Mouse (Mus musculus) hindbrain, embryonic 16.5 days (tissue): ENCODE results near the gene Rgs6. TPM values are rescaled to one million over a fixed set of nuclear protein-coding genes. Genes with fewer than 3 reads are reported as not detected.

Experiments
- ATAC-seq: fragments of 200-750 bp; cut with Nextera tagmentation; 2 replicates; pipeline ENCODE4 v1.8.0; 2017; ENCODE audit warnings: moderate TSS enrichment, moderate library complexity
- H3K27ac ChIP-seq: fragments of 300-500 bp; sonication (generic); 2 replicates; pipeline ENCODE4 v1.5.1; 2014; ENCODE audit warnings: low read depth, mild to moderate bottlenecking, control low read depth, low read length, moderate library complexity
- H3K27me3 ChIP-seq: fragments of 300-500 bp; sonication (generic); replicated peaks from 2 replicates; pipeline ENCODE4 v1.6.1; 2014; ENCODE audit warnings: low read length; ENCODE audit not compliant: control insufficient read depth, insufficient read depth
- H3K36me3 ChIP-seq: fragments of 300-500 bp; sonication (generic); 2 replicates; pipeline ENCODE4 v1.6.1; 2014; ENCODE audit warnings: mild to moderate bottlenecking, low read length, moderate library complexity, mixed read lengths; ENCODE audit not compliant: control insufficient read depth, insufficient read depth
- H3K4me1 ChIP-seq: fragments of 300-500 bp; sonication (generic); 2 replicates; pipeline ENCODE4 v1.6.1; 2014; ENCODE audit warnings: low read depth, low read length; ENCODE audit not compliant: control insufficient read depth, insufficient read depth
- H3K4me2 ChIP-seq: fragments of 300-500 bp; sonication (generic); 2 replicates; pipeline ENCODE4 v1.6.1; 2014; ENCODE audit warnings: mild to moderate bottlenecking, low read length, control low read depth, moderate library complexity
- H3K4me3 ChIP-seq: fragments of 300-500 bp; sonication (generic); 2 replicates; pipeline ENCODE4 v1.5.1; 2014; ENCODE audit warnings: mild to moderate bottlenecking, low read length, control low read depth, moderate library complexity
- H3K9ac ChIP-seq: fragments of 300-500 bp; sonication (generic); 2 replicates; pipeline ENCODE4 v1.6.1; 2014; ENCODE audit warnings: low read depth, mild to moderate bottlenecking, control low read depth, low read length, moderate library complexity
- H3K9me3 ChIP-seq: fragments of 300-500 bp; sonication (generic); 2 replicates; pipeline ENCODE4 v1.6.1; 2014; ENCODE audit warnings: mild to moderate bottlenecking, low read length, moderate library complexity; ENCODE audit not compliant: control insufficient read depth
- WGBS: fragments of 180-500 bp; shearing (Covaris S2); extraction: QIAGEN DNeasy Blood & Tissue Kit; methylation state at CpG from one replicate; pipeline ENCODE4 v1.1.7; 2014; 5-methylcytosine and 5-hydroxymethylcytosine counted together
- polyA plus RNA-seq: library from polyadenylated mRNA; unstranded; fragments of >200 nt; fragmentation: Nextera tagmentation; extraction: Ambion mirVana; gene quantifications from 2 replicates; pipeline ENCODE4 v1.2.1, GENCODE M21; 2015

Rgs6 gene
- polyA plus RNA-seq, 1 experiment from 2014 or later = 10.1 TPM

DNA sequence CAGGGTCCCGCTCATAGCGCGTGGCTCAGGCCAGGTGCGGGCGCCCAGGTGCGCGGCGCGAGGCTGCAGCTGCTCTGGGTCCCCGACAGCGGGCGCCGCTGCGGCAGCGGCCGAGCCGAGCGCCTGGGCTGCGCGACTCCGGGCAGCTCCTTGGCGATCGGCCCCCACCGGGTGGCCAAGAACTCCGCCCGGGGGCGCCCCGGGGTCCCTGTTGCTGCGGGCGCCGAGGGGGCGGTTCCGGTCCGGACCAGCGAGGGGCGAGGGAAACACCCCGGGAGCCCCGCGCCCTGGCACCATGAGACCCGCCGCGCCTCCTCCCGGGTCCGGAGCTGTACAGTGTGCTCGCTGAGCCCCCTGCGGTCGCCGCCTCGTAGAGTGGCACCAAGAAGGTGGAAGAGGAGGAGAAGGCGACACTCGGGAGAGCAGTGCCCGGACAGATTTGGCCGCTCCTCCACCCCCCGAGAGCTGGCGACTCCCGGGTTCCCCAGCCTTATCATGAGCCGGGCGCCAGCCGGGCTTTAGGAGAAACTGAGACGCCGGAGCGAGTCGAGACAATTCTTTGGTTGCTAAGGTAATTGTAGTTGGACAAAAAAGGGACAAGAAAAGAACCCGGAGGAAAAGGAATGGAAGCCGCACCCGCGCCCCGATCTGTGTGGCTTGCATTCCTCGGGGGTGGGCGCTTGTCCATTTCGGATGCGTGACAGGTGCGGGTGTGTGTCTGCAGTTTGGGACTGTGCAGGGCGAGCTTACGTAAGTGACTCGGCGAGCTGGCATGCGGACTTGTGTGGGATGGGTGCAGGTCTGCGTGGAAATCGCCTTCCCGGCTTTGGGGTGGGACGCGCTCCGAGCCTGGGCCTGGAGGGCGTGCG lies 29.0 kb downstream of the Rgs6 start:
- WGBS = 1% methylated on average over 82 of the region's 86 CpGs
- ATAC-seq = peak; percentile 92
- Histone ChIP-seq H3K36me3 (no peaks in the 10 kb centered on the region), H3K9me3 (no peaks in the 10 kb centered on the region), H3K9ac (peak overlapping the region; percentile 78), H3K27me3 (peaks cover 3% of the 10 kb centered on the region; the same call in 1 of the 2 replicates), H3K4me3 (peak overlapping the region; percentile 67), H3K4me2 (peak overlapping the region; percentile 97), H3K4me1 (peaks cover 13% of the 10 kb centered on the region), H3K27ac (no peak overlapping the region; the same call in 1 of the 2 replicates)

DNA sequence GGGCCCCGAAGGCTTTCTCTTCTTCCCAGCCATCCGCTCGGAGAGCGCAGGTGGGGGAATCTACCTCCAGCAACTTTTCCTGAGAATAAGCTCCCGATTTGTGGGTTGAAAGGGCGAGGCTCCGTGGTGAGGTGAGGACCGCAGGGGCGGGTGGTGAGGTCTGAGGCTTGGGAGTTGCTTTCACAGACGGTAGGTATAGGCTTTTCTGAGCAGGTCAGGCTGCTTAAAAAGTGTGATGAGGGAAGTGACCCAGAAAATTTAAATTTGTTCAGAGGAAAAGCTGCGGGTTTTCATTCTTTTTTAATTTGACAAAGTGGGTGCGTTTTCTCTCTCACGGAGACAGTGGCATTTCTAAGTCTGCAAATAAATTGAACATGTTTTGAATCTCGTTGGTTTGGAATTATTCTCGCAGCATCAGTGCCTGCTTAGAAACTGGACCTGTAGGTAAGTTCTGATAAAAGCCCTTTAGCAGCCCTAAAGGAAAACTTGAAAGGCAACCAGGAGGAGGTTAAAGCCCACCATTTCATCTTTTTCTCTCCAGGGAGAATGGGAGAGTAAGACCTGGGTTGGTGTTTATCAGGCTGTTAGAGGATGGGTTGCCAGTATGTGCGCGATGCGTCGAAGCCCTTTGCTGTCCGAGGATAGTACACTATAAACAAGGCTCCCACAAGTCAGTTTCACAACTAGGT lies 29.7 kb downstream of the Rgs6 start:
- WGBS = 15% methylated on average over 20 of the region's 20 CpGs
- peak overlapping the region; percentile 78 for H3K9ac ChIP-seq
- no peak overlapping the region for H3K27ac ChIP-seq
- no peaks in the 10 kb centered on the region for H3K9me3 ChIP-seq
- peak overlapping the region; percentile 67 for H3K4me3 ChIP-seq
- no peaks in the 10 kb centered on the region for H3K36me3 ChIP-seq
- peaks cover 13% of the 10 kb centered on the region for H3K4me1 ChIP-seq
- no peak for ATAC-seq
- peaks cover 3% of the 10 kb centered on the region; the same call in 1 of the 2 replicates for H3K27me3 ChIP-seq
- H3K4me2 ChIP-seq = peak overlapping the region; percentile 97

DNA sequence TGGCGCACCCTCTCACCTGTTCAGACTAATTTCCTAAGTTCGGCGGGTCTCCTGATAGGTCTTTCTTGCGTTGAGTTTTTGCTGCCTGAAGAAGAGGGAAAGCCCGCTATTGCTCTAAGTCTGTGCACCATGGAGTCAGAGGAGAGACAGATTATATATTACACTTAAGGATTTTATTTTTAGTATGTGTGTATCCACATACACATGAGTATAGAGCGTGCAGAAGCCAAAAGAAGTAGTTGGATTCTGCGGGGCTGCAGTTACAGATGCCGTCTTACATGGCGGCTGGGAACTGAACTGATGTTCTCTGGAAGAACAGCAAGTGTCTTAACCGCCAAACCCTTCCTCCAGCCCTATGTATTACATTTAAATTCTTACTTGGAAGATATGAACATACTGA lies 52.3 kb downstream of the Rgs6 start:
- ATAC-seq = no peak
- no peak overlapping the region for H3K4me3 ChIP-seq
- 97% methylated on average over 10 of the region's 10 CpGs for WGBS
- no peaks in the 10 kb centered on the region for H3K36me3 ChIP-seq
- H3K27ac ChIP-seq = no peak overlapping the region
- H3K4me1 ChIP-seq = no peaks in the 10 kb centered on the region
- H3K9ac ChIP-seq = no peak overlapping the region
- H3K4me2 ChIP-seq = no peak overlapping the region
- no peaks in the 10 kb centered on the region for H3K27me3 ChIP-seq
- no peaks in the 10 kb centered on the region for H3K9me3 ChIP-seq

DNA sequence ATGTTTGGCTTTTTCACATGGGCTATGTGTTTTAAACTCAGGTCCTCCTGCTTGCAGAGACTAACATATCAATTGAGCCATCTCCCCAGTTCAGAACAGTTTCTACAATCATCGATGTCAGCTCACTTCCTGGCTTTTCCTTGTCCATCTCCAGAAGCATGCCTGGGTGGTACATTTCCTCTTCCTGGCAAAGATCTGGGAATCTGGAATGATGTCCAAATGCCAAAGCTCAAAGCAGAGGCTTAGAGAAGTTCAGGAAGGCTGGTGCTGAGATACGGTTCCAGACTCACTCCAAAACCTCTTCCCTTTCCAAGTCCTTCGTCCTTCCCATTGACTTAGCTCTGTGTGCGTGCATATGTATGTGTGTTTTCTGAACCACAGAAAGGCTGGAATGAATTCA lies 59.8 kb downstream of the Rgs6 start:
- no peak for ATAC-seq
- H3K4me1 ChIP-seq = no peaks in the 10 kb centered on the region
- H3K36me3 ChIP-seq = no peaks in the 10 kb centered on the region
- no peak overlapping the region for H3K9ac ChIP-seq
- H3K27ac ChIP-seq = no peak overlapping the region
- no peak overlapping the region for H3K4me3 ChIP-seq
- no peaks in the 10 kb centered on the region for H3K27me3 ChIP-seq
- no peak overlapping the region for H3K4me2 ChIP-seq
- WGBS = 94% methylated on average over 4 of the region's 4 CpGs
- no peaks in the 10 kb centered on the region for H3K9me3 ChIP-seq

DNA sequence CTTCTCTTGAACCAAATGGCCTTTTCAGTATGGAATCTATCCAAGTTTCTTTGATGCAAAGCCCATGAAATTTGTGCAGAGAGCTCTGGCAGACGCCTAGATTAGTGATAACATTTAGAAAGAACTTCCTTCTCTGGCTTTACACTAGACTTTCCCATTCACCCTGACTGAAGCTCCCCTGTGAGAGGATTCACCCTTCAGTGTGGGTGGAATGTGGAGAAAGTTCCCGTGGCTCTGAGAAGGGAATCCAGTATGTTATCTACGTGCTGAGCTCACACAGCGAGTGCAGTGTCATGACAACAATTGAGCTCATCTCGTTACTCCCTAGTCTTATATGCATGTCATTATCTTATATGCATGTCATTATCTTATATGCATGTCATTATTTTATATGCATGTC lies 61.9 kb downstream of the Rgs6 start:
- H3K4me1 ChIP-seq = no peaks in the 10 kb centered on the region
- no peak overlapping the region for H3K4me3 ChIP-seq
- no peak for ATAC-seq
- no peak overlapping the region for H3K4me2 ChIP-seq
- no peaks in the 10 kb centered on the region for H3K9me3 ChIP-seq
- no peaks in the 10 kb centered on the region for H3K36me3 ChIP-seq
- WGBS = 45% methylated on average over 5 of the region's 5 CpGs
- H3K9ac ChIP-seq = no peak overlapping the region
- H3K27me3 ChIP-seq = no peaks in the 10 kb centered on the region
- H3K27ac ChIP-seq = no peak overlapping the region

DNA sequence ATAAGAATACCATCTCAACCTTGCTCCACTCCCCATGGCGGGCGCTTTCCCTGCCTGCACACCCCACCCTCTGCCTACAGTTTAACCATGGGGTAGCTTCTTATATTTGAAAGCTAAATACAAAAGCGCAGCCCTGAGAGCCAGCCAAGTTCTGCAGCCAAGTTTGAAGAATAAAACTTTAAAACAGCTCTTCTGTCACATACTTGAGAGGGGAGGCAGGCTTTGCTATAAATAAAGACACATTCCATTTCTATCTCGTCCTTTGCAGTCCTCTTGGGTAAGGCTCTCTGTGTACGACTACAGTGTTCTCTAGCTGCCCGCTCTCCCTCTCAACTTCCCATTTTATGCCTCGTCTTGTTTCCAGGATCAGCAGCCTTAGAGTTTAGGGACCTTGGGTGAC lies 76.5 kb downstream of the Rgs6 start:
- Histone ChIP-seq H3K9ac (no peak overlapping the region), H3K27ac (no peak overlapping the region), H3K4me2 (no peak overlapping the region), H3K4me1 (no peaks in the 10 kb centered on the region), H3K4me3 (no peak overlapping the region), H3K9me3 (no peaks in the 10 kb centered on the region), H3K36me3 (no peaks in the 10 kb centered on the region), H3K27me3 (no peaks in the 10 kb centered on the region)
- ATAC-seq = no peak
- 70% methylated on average over 7 of the region's 7 CpGs for WGBS

DNA sequence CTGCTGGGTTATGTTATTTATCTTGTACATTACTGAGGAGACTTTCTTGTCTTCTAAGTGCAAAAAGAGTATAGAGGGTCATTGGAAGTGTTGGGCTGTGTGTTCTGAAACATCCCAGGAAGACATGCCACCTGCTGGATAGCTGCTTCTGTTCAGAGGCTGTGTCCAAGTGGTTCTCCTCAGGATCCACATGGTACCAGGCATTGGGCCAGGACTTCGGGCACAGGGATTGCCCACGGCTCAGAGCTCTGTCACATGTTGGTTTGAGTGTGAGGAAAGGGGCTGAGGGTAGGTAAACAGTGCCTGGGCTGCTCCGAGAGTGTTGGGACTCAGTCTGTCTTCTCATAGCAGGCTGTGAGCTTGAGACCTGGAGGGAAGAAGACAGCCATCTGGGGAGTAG lies 79.3 kb downstream of the Rgs6 start:
- Histone ChIP-seq H3K36me3 (no peaks in the 10 kb centered on the region), H3K4me3 (no peak overlapping the region), H3K4me2 (no peak overlapping the region), H3K27ac (no peak overlapping the region), H3K4me1 (no peaks in the 10 kb centered on the region), H3K9ac (no peak overlapping the region), H3K27me3 (no peaks in the 10 kb centered on the region), H3K9me3 (no peaks in the 10 kb centered on the region)
- no peak for ATAC-seq
- WGBS = 74% methylated on average over 3 of the region's 3 CpGs

DNA sequence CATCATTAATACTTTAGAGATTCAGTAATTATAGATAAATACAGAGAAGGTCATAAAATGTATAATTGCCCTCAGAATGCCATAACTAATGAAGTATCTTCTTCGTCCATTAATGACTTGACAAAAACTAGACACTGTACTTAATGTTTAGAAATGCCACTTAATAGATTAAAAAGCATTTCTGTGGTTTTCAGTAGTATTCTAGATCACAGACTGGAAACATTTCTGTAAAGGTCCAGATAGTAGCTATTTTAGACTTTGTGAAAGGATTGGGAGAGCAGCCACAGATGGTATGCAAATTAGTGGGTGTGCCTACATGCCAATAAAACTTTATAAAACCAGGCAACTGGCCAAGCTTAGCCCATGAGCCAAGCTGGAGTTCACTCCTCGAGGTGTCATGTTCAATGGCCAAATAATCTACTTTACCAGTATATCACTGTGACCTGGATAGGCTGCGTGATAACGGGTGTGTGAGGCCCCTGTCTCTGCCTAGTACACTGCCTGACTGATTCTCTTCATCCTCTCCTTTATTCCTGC lies 82.2 kb downstream of the Rgs6 start:
- Histone ChIP-seq H3K9me3 (no peaks in the 10 kb centered on the region), H3K36me3 (no peaks in the 10 kb centered on the region), H3K4me1 (no peaks in the 10 kb centered on the region), H3K4me2 (no peak overlapping the region), H3K27me3 (no peaks in the 10 kb centered on the region), H3K9ac (no peak overlapping the region), H3K4me3 (no peak overlapping the region), H3K27ac (no peak overlapping the region)
- 60% methylated on average over 4 of the region's 4 CpGs for WGBS
- ATAC-seq = no peak

DNA sequence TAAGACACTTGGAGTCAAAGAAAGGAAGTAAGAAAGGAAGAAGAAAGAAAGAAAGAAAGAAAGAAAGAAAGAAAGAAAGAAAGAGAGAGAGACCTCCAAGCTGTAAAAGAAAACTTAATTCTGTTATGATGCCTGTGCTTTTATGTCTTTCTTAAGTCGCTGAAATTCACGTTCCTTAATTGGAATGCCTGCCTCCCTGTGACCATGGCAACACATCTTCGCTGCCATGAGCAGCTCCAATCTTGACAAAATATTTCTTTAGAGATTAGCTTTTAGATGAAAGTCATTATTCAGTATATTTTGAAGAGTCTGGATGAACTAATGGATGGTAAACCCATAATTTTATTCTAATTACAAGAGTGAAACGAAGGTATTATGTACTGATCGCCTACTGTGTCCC lies 83.5 kb downstream of the Rgs6 start:
- H3K9ac ChIP-seq = no peak overlapping the region
- ATAC-seq = no peak
- H3K9me3 ChIP-seq = no peaks in the 10 kb centered on the region
- no peaks in the 10 kb centered on the region for H3K36me3 ChIP-seq
- 74% methylated on average over 5 of the region's 5 CpGs for WGBS
- no peaks in the 10 kb centered on the region for H3K4me1 ChIP-seq
- no peak overlapping the region for H3K27ac ChIP-seq
- no peak overlapping the region for H3K4me3 ChIP-seq
- H3K27me3 ChIP-seq = no peaks in the 10 kb centered on the region
- no peak overlapping the region for H3K4me2 ChIP-seq
